Mouse (Mus musculus): ENCODE data around the gene Tars2.
"Not testable (repeated sequence)": the region's sequence is repeated elsewhere in the genome, so short reads cannot be mapped to it uniquely, and the experiment has no call there.

Tars2 gene

DNA sequence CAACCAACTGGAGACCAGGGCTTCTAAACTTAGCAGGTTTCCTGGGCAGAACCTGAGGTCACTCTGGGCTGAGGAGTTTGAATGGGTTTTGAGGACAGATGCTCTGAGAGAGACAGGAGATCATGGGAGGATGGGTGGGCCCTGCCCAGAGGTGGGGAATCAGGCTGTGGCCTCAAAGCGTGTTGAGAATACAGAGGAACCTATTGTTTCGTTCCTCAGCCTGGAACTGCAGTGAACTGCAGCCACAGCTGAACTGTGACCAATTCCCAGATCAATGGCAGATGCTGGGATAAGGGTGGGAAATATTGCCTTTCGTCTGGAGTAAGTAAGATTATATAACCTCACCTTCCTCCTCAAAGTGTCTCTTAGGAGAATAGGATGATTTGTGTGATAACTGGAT is 64.2 kb downstream of the Tars2 start:
- peak in 1 of 2 experiments; percentile 20 for DNase-seq (ENCODE audit: low spot score in 2 of 2)

DNA sequence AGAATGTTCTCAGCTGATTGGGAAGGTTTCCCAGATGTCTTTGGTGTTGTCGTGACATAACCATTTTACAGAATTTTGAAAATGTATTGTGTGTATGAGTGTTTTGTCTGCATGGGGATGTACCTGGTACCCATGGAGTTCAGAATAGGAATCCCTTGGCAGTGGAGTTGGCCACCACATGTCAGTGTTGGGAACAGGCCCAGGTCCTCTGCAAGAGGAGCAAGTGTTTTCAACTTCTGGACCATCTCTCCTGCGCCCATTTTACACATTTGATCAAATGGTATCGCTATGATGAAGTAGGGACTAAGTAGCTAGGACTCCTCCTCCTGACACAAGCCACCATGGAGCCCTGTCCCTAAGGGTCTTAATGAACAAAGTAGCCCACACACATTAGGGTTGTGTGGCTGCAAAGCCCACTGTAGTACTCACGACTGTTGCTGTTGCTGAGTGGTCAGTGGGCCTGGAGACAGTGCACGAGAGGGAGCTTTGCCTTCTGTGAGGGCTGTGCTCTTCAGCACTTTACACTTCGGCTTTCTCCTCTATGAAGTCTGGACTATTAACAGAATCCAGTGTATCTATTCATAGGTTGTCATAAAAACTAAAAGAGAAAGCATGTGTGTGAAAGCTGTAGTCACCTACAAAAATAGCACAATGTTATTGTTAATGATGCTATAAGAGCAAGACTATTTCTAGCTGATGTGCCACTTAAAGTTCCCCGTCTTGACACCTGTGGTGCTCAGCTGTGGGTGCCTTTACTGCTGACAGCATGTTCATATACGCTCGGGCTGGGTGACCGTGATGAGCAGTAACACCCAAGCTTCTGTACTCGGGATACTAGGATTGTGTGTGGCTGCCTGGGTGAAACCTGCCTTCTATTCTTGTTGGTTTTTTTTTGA is 65.0 kb downstream of the Tars2 start:
- DNase-seq (ENCODE audit: low spot score in 2 of 2), result peak in 1 of 2 experiments; percentile 64

DNA sequence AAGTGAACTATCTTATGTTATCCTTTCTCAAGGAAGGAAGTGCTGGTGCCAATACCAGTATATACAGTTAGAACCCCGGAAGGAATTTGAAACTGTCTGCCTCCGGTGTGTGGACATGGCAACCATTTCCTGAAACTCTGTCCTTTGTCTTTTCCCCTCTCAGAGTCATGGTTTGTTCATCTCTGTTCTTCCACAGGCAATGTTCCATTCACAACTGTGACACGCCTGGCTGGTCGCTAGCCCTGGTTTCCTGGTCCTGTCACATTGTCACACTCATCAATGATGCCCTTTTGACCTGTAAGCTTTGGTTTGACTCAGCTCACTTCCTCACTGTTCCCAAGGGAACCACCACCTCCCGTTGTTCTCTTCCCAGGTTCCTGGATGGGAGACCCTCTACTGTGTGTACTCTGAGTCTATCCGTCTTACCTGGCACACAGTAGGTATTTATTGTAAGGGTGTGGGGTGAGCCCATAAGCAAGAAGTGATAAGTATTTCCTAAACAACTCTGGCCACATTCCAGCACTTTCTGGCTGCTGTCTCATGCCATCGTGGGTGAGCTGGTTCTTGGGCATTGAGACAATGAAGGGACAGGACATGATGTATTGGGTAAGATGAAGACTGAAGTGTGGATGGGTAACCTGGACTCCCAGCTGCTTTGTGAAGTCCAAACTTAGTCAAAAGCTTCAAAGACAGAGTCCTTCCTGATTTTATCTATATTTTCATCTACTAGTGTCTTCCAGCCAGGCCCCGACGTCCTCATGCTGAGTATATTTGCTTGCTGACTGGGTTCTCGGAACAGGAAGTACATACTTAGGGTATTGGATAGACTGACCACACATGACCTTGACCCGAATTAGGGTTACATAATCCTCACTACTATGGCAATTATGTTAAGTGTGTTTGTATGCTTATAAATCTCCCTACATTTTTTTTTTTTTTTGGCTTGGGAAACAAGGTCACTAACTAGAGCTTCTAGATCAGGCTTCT is 65.9 kb downstream of the Tars2 start:
- DNase-seq (ENCODE audit: low spot score in 2 of 2), result peak; percentile 14 to 15

DNA sequence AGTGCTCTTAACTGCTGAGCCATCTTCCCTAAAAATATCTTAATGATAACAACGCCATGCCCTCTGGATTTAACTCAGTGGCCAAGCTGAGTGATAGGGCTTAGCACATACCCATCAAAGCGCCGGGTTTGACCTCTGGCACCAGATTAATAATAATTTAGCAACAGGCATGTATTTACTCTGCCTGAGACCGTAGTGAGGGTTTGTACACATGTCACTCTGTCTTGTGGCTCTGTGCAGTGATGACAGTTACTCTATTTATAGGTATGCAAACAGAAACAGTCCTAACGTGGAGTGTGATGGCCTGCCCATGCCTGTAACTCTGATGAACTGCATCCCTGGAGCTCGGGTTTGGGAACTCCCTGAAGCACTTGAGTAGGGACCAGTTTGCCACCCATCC is 67.3 kb downstream of the Tars2 start:
- no peak for DNase-seq (ENCODE audit: low spot score in 2 of 2)

DNA sequence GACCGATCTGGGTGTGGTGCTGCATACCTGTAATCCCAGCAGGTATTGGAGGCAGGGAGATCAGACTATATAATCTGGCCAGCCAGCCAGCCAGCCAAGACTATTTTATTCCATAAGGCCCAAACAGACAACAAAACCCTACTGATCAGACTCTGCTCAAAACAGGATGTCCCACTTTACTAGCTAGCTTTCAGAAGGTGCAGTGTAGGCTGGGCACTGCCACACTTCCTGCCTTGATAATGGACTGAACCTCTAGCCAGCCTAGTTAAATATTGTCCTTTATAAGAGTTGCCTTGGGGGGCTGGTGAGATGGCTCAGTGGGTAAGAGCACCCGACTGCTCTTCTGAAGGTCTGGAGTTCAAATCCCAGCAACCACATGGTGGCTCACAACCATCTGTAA is 69.5 kb downstream of the Tars2 start:
- DNase-seq (ENCODE audit: low spot score in 2 of 2), result not testable (repeated sequence)

Measured in right cerebral cortex, postnatal 10 days (tissue).